Mouse (Mus musculus): ENCODE data around the gene Cd151. TPM values are rescaled to one million over a fixed set of nuclear protein-coding genes. Genes with fewer than 3 reads are reported as not detected.
A peak's percentile ranks its signal among the peaks of the same experiment; 100 is the strongest.

The Cd151 gene
- polyA plus RNA-seq, 1 experiment from 2014 or later: 57.9 TPM

DNA sequence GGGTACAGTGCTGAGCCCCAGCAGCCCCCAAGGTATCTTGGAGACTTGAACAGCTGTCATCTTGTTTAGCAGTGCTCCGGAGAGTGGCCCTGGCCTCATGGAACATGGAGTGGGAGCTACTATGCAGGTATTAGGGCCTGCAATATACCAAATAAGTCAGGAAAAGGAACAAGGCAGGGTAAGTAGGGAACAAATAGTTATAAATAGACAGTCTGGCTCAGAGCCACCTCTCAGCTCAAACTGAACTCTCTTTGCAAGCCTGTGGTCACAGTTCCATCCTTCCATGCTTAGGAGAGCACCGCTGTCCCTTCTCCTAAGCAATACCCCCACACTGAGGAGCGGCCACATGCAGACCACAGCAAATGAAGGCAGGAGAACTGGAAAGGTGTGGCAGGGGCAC lies 30.4 kb downstream of the Cd151 start:
- H3K27me3 ChIP-seq (ENCODE audit: control insufficient read depth, insufficient read depth, low read length): no peaks in the 10 kb centered on the region
- ATAC-seq (ENCODE audit: low FRiP score): no peak
- H3K9me3 ChIP-seq (ENCODE audit: control insufficient read depth, low read length): no peaks in the 10 kb centered on the region
- H3K4me1 ChIP-seq (replicated peaks; ENCODE audit: control insufficient read depth, insufficient read depth, low read length): no peaks in the 10 kb centered on the region
- 99% methylated on average over 3 of the region's 3 CpGs for WGBS
- H3K9ac ChIP-seq (ENCODE audit: low read depth, low read length): no peak overlapping the region
- no peak for DNase-seq (ENCODE audit: low spot score)
- no peak overlapping the region for H3K27ac ChIP-seq (ENCODE audit: low read depth, low read length)
- H3K4me3 ChIP-seq (ENCODE audit: low read depth, low read length): no peak overlapping the region
- no peaks in the 10 kb centered on the region for H3K36me3 ChIP-seq (ENCODE audit: control insufficient read depth, insufficient read depth, low read length)
- no peak overlapping the region for H3K4me2 ChIP-seq (replicated peaks; ENCODE audit: low read depth, low read length)

GRCm38 (mm10) chr7:141501820-141502555 lies 34.8 kb downstream of the Cd151 start:
- Histone ChIP-seq H3K9me3 (ENCODE audit: control insufficient read depth, low read length) (no peaks in the 10 kb centered on the region), H3K4me3 (ENCODE audit: low read depth, low read length) (no peak overlapping the region), H3K9ac (ENCODE audit: low read depth, low read length) (no peak overlapping the region), H3K27me3 (ENCODE audit: control insufficient read depth, insufficient read depth, low read length) (no peaks in the 10 kb centered on the region), H3K4me2 (replicated peaks; ENCODE audit: low read depth, low read length) (no peak overlapping the region), H3K36me3 (ENCODE audit: control insufficient read depth, insufficient read depth, low read length) (no peaks in the 10 kb centered on the region), H3K27ac (ENCODE audit: low read depth, low read length) (no peak overlapping the region), H3K4me1 (replicated peaks; ENCODE audit: control insufficient read depth, insufficient read depth, low read length) (no peaks in the 10 kb centered on the region)
- 89% methylated on average over 7 of the region's 7 CpGs for WGBS
- DNase-seq (ENCODE audit: low spot score) (no peak), ATAC-seq (ENCODE audit: low FRiP score) (no peak)

DNA sequence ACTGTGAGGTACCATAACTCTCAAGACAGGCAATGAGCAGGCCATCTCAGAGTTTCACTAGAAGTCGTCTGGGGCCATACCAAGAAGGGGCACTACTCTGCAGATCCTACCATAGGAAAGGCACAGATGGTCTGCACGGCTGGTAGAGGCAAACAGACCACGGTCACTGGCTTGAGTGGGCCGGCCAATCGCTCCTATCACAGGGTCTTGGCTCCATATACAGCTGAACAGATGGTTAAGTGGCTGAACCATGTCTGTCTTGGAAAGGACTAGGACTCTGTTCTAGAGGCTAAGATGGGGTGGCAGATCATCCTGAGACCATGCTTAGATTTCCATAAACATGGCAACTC lies 35.3 kb downstream of the Cd151 start:
- Histone ChIP-seq H3K4me3 (ENCODE audit: low read depth, low read length) (no peak overlapping the region), H3K4me1 (replicated peaks; ENCODE audit: control insufficient read depth, insufficient read depth, low read length) (no peaks in the 10 kb centered on the region), H3K9me3 (ENCODE audit: control insufficient read depth, low read length) (no peaks in the 10 kb centered on the region), H3K9ac (ENCODE audit: low read depth, low read length) (no peak overlapping the region), H3K27ac (ENCODE audit: low read depth, low read length) (no peak overlapping the region), H3K27me3 (ENCODE audit: control insufficient read depth, insufficient read depth, low read length) (no peaks in the 10 kb centered on the region), H3K4me2 (replicated peaks; ENCODE audit: low read depth, low read length) (no peak overlapping the region), H3K36me3 (ENCODE audit: control insufficient read depth, insufficient read depth, low read length) (no peaks in the 10 kb centered on the region)
- DNase-seq (ENCODE audit: low spot score) (no peak), ATAC-seq (ENCODE audit: low FRiP score) (no peak)
- 93% methylated on average over 5 of the region's 5 CpGs for WGBS

DNA sequence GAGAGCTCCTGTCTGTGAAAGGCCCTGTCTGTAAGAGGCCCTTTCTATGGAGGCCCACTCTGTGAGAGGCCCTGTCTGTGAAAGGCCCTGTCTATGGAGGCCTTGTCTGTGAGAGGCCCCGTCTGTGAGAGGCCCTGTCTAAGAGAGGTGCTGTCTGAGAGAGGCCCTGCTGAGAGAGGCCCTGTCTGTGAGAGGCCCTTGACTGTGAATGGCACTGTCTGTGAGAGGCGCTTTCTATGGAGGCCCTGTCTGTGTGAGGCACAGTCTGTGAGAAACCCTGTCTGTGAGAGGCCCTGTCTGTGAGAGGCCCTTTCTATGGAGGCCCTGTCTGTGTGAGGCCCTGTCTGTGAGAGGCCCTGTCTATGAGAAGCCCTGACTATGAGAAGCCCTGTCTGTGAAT lies 39.1 kb downstream of the Cd151 start:
- Histone ChIP-seq H3K4me1 (replicated peaks; ENCODE audit: control insufficient read depth, insufficient read depth, low read length) (no peaks in the 10 kb centered on the region), H3K27me3 (ENCODE audit: control insufficient read depth, insufficient read depth, low read length) (no peaks in the 10 kb centered on the region), H3K9me3 (ENCODE audit: control insufficient read depth, low read length) (no peaks in the 10 kb centered on the region), H3K4me3 (ENCODE audit: low read depth, low read length) (no peak overlapping the region), H3K36me3 (ENCODE audit: control insufficient read depth, insufficient read depth, low read length) (no peaks in the 10 kb centered on the region), H3K27ac (ENCODE audit: low read depth, low read length) (no peak overlapping the region), H3K4me2 (replicated peaks; ENCODE audit: low read depth, low read length) (no peak overlapping the region), H3K9ac (ENCODE audit: low read depth, low read length) (no peak overlapping the region)
- ATAC-seq (ENCODE audit: low FRiP score) (no peak), DNase-seq (ENCODE audit: low spot score) (no peak)
- WGBS: 79% methylated on average over 2 of the region's 2 CpGs

GRCm38 (mm10) chr7:141508160-141508559 lies 41.0 kb downstream of the Cd151 start:
- Histone ChIP-seq H3K9ac (ENCODE audit: low read depth, low read length) (no peak overlapping the region), H3K4me2 (replicated peaks; ENCODE audit: low read depth, low read length) (no peak overlapping the region), H3K4me3 (ENCODE audit: low read depth, low read length) (no peak overlapping the region), H3K9me3 (ENCODE audit: control insufficient read depth, low read length) (no peaks in the 10 kb centered on the region), H3K27me3 (ENCODE audit: control insufficient read depth, insufficient read depth, low read length) (no peaks in the 10 kb centered on the region), H3K27ac (ENCODE audit: low read depth, low read length) (peak overlapping the region; percentile 31; the same call in 1 of the 2 replicates), H3K4me1 (replicated peaks; ENCODE audit: control insufficient read depth, insufficient read depth, low read length) (no peaks in the 10 kb centered on the region), H3K36me3 (ENCODE audit: control insufficient read depth, insufficient read depth, low read length) (no peaks in the 10 kb centered on the region)
- DNase-seq (ENCODE audit: low spot score) (no peak), ATAC-seq (ENCODE audit: low FRiP score) (no peak; the same call in 1 of the 2 replicates)

- WGBS: 94% methylated on average over 5 of the region's 5 CpGs
- no peak for ATAC-seq (ENCODE audit: low FRiP score)
Observed at GRCm38 (mm10) chr7:141510196-141510595, 43.0 kb downstream of the Cd151 start.

DNA sequence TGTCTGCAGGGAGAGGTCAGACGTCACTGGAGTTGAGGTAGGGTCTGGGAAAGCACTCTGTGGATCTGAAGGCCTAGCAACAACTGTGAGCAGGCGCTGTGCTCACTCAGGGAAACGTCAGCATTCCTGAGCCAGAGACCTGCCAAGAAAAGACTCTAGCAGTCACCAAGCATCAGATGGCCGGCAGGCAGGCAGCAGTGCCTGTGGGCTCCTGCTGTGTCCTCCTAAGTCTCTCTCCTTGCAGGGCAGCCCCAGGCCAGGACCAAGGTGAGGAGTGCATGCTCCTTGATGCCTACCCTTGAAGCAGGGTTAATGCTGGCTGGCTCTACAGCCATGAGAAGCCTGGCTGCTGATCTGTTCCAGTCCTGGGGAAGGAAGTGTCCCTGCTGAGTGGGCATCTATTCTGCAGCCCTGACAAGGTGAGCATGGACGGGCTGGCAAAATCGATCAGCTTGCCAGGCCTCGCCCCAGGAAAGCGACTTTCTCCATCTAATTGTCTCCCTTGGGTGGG lies 43.5 kb downstream of the Cd151 start:
- H3K27me3 ChIP-seq (ENCODE audit: control insufficient read depth, insufficient read depth, low read length): no peaks in the 10 kb centered on the region
- no peak overlapping the region for H3K4me2 ChIP-seq (replicated peaks; ENCODE audit: low read depth, low read length)
- H3K4me3 ChIP-seq (ENCODE audit: low read depth, low read length): no peak overlapping the region
- 61% methylated on average over 8 of the region's 8 CpGs for WGBS
- H3K27ac ChIP-seq (ENCODE audit: low read depth, low read length): no peak overlapping the region
- ATAC-seq (ENCODE audit: low FRiP score) (no peak), DNase-seq (ENCODE audit: low spot score) (no peak)
- no peak overlapping the region for H3K9ac ChIP-seq (ENCODE audit: low read depth, low read length)
- no peaks in the 10 kb centered on the region for H3K4me1 ChIP-seq (replicated peaks; ENCODE audit: control insufficient read depth, insufficient read depth, low read length)
- H3K9me3 ChIP-seq (ENCODE audit: control insufficient read depth, low read length): no peaks in the 10 kb centered on the region
- H3K36me3 ChIP-seq (ENCODE audit: control insufficient read depth, insufficient read depth, low read length): no peaks in the 10 kb centered on the region

More at GRCm38 (mm10) chr7:141510196-141510595, 43.0 kb downstream of the Cd151 start:
- no peaks in the 10 kb centered on the region for H3K36me3 ChIP-seq (ENCODE audit: control insufficient read depth, insufficient read depth, low read length)
- H3K4me1 ChIP-seq (replicated peaks; ENCODE audit: control insufficient read depth, insufficient read depth, low read length): no peaks in the 10 kb centered on the region
- H3K27ac ChIP-seq (ENCODE audit: low read depth, low read length): no peak overlapping the region
- H3K9ac ChIP-seq (ENCODE audit: low read depth, low read length): no peak overlapping the region
- no peak for DNase-seq (ENCODE audit: low spot score)
- H3K9me3 ChIP-seq (ENCODE audit: control insufficient read depth, low read length): no peaks in the 10 kb centered on the region
- no peak overlapping the region for H3K4me2 ChIP-seq (replicated peaks; ENCODE audit: low read depth, low read length)
- no peak overlapping the region for H3K4me3 ChIP-seq (ENCODE audit: low read depth, low read length)
- H3K27me3 ChIP-seq (ENCODE audit: control insufficient read depth, insufficient read depth, low read length): no peaks in the 10 kb centered on the region

- H3K9me3 ChIP-seq (ENCODE audit: control insufficient read depth, low read length): no peaks in the 10 kb centered on the region
- 87% methylated on average over 4 of the region's 4 CpGs for WGBS
- ATAC-seq (ENCODE audit: low FRiP score): no peak
Observed at GRCm38 (mm10) chr7:141517638-141518037, 50.4 kb downstream of the Cd151 start.

GRCm38 (mm10) chr7:141518296-141518695 lies 51.1 kb downstream of the Cd151 start:
- H3K27ac ChIP-seq (ENCODE audit: low read depth, low read length): no peak overlapping the region
- H3K4me2 ChIP-seq (replicated peaks; ENCODE audit: low read depth, low read length): no peak overlapping the region
- no peaks in the 10 kb centered on the region for H3K27me3 ChIP-seq (ENCODE audit: control insufficient read depth, insufficient read depth, low read length)
- 84% methylated on average over 5 of the region's 5 CpGs for WGBS
- H3K9me3 ChIP-seq (ENCODE audit: control insufficient read depth, low read length): no peaks in the 10 kb centered on the region
- no peak overlapping the region for H3K4me3 ChIP-seq (ENCODE audit: low read depth, low read length)
- H3K9ac ChIP-seq (ENCODE audit: low read depth, low read length): no peak overlapping the region
- H3K36me3 ChIP-seq (ENCODE audit: control insufficient read depth, insufficient read depth, low read length): no peaks in the 10 kb centered on the region
- ATAC-seq (ENCODE audit: low FRiP score) (no peak), DNase-seq (ENCODE audit: low spot score) (no peak)
- H3K4me1 ChIP-seq (replicated peaks; ENCODE audit: control insufficient read depth, insufficient read depth, low read length): no peaks in the 10 kb centered on the region

More at GRCm38 (mm10) chr7:141517638-141518037, 50.4 kb downstream of the Cd151 start:
- no peaks in the 10 kb centered on the region for H3K4me1 ChIP-seq (replicated peaks; ENCODE audit: control insufficient read depth, insufficient read depth, low read length)
- H3K9ac ChIP-seq (ENCODE audit: low read depth, low read length): no peak overlapping the region
- H3K36me3 ChIP-seq (ENCODE audit: control insufficient read depth, insufficient read depth, low read length): no peaks in the 10 kb centered on the region
- no peak overlapping the region for H3K27ac ChIP-seq (ENCODE audit: low read depth, low read length)
- no peak for DNase-seq (ENCODE audit: low spot score)
- H3K4me3 ChIP-seq (ENCODE audit: low read depth, low read length): no peak overlapping the region
- no peaks in the 10 kb centered on the region for H3K27me3 ChIP-seq (ENCODE audit: control insufficient read depth, insufficient read depth, low read length)
- H3K4me2 ChIP-seq (replicated peaks; ENCODE audit: low read depth, low read length): no peak overlapping the region

All from hindbrain, embryonic 11.5 days (tissue).